Mouse (Mus musculus) liver, embryonic 14.5 days (tissue): Measurements from ENCODE around the gene Gpr4. TPM values are rescaled to one million over a fixed set of nuclear protein-coding genes. Genes with fewer than 3 reads are reported as not detected.

Source experiments
- ATAC-seq: fragments of 200-750 bp; cut with Nextera tagmentation; 2 replicates; pipeline ENCODE4 v1.8.0; 2017; ENCODE audit warnings: moderate number of reproducible peaks, mild to moderate bottlenecking, moderate library complexity; ENCODE audit not compliant: insufficient read depth
- DNase-seq, 3 experiments: peaks; one replicate each; pipeline ENCODE4 v3.0.0-alpha.2; 2012 to 2013; ENCODE audit warnings: low read depth in 3 of 3, low spot score in 3 of 3
- H3K27ac ChIP-seq: fragments of 300-500 bp; sonication (generic); 2 replicates; pipeline ENCODE4 v1.5.1; 2014; ENCODE audit warnings: moderate library complexity, mild to moderate bottlenecking, control low read depth, inconsistent platforms
- H3K27me3 ChIP-seq: fragments of 300-500 bp; sonication (generic); 2 replicates; pipeline ENCODE4 v1.6.1; 2014; ENCODE audit warnings: mild to moderate bottlenecking, low read length, moderate library complexity; ENCODE audit not compliant: control insufficient read depth, insufficient read depth
- H3K36me3 ChIP-seq: fragments of 300-500 bp; sonication (generic); replicated peaks from 2 replicates; pipeline ENCODE4 v1.6.1; 2014; ENCODE audit warnings: low read depth; ENCODE audit not compliant: control insufficient read depth, insufficient read depth
- H3K4me1 ChIP-seq, 2 experiments: fragments of 200-500 bp in 1 of 2; fragments of 300-500 bp in 1 of 2; sonication (generic) in 1 of 2; replicated peaks; 2 replicates each; pipeline ENCODE4 v1.6.1; 2012 to 2014; ENCODE audit warnings: antibody characterized with exemption in 1 of 2, inconsistent platforms in 1 of 2, low read length in 1 of 2; ENCODE audit not compliant: control insufficient read depth in 2 of 2, insufficient read depth in 2 of 2
- H3K4me2 ChIP-seq: fragments of 300-500 bp; sonication (generic); 2 replicates; pipeline ENCODE4 v1.6.1; 2014; ENCODE audit warnings: low read depth, mild to moderate bottlenecking, control low read depth, moderate library complexity
- H3K4me3 ChIP-seq, 2 experiments: fragments of 200-500 bp in 1 of 2; fragments of 300-500 bp in 1 of 2; sonication (generic) in 1 of 2; 2 replicates each; pipeline ENCODE4 v1.5.1; 2012 to 2014; ENCODE audit warnings: low read depth in 2 of 2, low read length in 2 of 2, mild to moderate bottlenecking in 2 of 2, control low read depth in 1 of 2, inconsistent platforms in 1 of 2, moderate library complexity in 1 of 2; ENCODE audit not compliant: insufficient read depth in 1 of 2
- H3K9ac ChIP-seq: fragments of 300-500 bp; sonication (generic); replicated peaks from 2 replicates; pipeline ENCODE4 v1.6.1; 2014; ENCODE audit warnings: mild to moderate bottlenecking, control low read depth, moderate library complexity
- H3K9me3 ChIP-seq: fragments of 300-500 bp; sonication (generic); 2 replicates; pipeline ENCODE4 v1.6.1; 2016; ENCODE audit warnings: low read length, mixed read lengths; ENCODE audit not compliant: control insufficient read depth
- CTCF ChIP-seq: IDR thresholded peaks from 2 replicates; pipeline ENCODE4 v1.5.1; 2016; ENCODE audit warnings: antibody characterized with exemption, low read depth, control low read depth
- EP300 ChIP-seq: IDR thresholded peaks from 2 replicates; pipeline ENCODE4 v1.6.1; 2016; ENCODE audit warnings: antibody characterized with exemption, low read depth
- WGBS: fragments of 180-500 bp; shearing (Covaris S2); extraction: QIAGEN DNeasy Blood & Tissue Kit; methylation state at CpG from one replicate; pipeline ENCODE4 v1.1.7; 2014; ENCODE audit not compliant: insufficient replicate concordance; 5-methylcytosine and 5-hydroxymethylcytosine counted together
- polyA plus RNA-seq, 2 experiments: library from polyadenylated mRNA; depleted of rRNA in 1 of 2; stranded (reverse) in 1 of 2; unstranded in 1 of 2; fragments of >200 nt; fragmentation: Nextera tagmentation in 1 of 2; extraction: Ambion mirVana in 1 of 2; gene quantifications; 2 replicates each; pipeline versions ENCODE4 v1.2.1 to v1.2.3; 2012 to 2014

Gene Gpr4
- polyA plus RNA-seq, 2 experiments, result 0.10 to 0.35 TPM

DNA sequence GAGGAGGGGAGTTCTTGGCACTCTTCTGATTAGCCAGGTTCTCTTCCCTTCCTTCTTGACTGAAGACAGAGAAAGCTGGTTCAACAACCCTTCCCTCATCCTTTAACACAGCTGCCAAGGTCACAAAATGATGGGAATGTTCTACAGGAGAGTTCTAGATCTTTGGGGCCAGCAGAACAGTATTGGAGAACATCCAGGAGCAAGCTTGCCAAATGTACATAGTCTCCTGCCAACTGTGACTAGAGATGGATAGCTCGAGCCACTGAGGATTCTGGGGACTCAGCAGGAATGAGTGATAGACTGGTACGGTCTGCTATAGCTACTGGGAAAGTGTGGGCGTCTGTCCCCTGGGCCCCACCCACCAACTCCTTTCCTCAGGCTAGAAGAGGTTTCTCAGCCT lies 46.0 kb downstream of the Gpr4 start:
- no peak for TF ChIP-seq EP300
- H3K27me3 ChIP-seq, result no peaks in the 10 kb centered on the region
- peaks cover 43% of the 10 kb centered on the region for H3K36me3 ChIP-seq
- peaks cover 13 to 16% of the 10 kb centered on the region in 2 experiments for H3K4me1 ChIP-seq
- no peaks in the 10 kb centered on the region for H3K9me3 ChIP-seq
- ATAC-seq (no peak), DNase-seq (no peak)
- peak overlapping the region; percentile 65 for H3K4me2 ChIP-seq
- 66% methylated on average over 3 of the region's 3 CpGs for WGBS
- no peak overlapping the region for H3K9ac ChIP-seq
- no peak overlapping the region for H3K4me3 ChIP-seq
- peak overlapping the region; percentile 2; the same call in 1 of the 2 replicates for H3K27ac ChIP-seq

DNA sequence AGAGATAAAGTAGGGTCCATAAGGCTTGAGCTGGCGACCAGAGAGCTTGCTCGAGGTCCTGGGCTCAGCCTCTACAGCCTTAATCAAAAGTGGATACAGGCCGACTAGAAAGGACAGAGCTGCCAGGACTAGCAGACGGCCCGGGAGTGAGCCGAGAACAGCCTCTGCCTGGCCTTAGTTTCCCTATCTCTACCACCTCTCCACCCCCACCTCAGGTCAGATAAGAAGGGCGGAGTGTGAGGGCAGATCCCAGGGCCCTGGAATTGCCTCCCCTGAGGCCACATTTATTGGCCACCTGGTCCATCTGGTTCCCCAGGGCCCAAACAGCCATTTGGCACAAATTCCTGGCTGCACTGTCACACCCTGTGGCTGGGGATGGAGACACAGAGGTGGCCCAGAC lies 52.8 kb downstream of the Gpr4 start:
- peak overlapping the region; percentile 62 for H3K27ac ChIP-seq
- WGBS, result 7% methylated on average over 7 of the region's 7 CpGs
- ATAC-seq (peak; percentile 82), DNase-seq (peak in 1 of 3 experiments; percentile 55)
- H3K4me2 ChIP-seq, result peak overlapping the region; percentile 72
- H3K36me3 ChIP-seq, result peaks cover 33% of the 10 kb centered on the region
- no peak for TF ChIP-seq EP300
- 0 out of 2 replicates have a peak, but pooled peaks have one; percentile 13 for TF ChIP-seq CTCF
- no peaks in the 10 kb centered on the region for H3K27me3 ChIP-seq
- peaks cover 50 to 54% of the 10 kb centered on the region in 2 experiments for H3K4me1 ChIP-seq
- H3K9ac ChIP-seq, result peak overlapping the region; percentile 52
- no peaks in the 10 kb centered on the region for H3K9me3 ChIP-seq
- peak overlapping the region; percentile 10 to 22; a peak in 3 of 4 replicates for H3K4me3 ChIP-seq

DNA sequence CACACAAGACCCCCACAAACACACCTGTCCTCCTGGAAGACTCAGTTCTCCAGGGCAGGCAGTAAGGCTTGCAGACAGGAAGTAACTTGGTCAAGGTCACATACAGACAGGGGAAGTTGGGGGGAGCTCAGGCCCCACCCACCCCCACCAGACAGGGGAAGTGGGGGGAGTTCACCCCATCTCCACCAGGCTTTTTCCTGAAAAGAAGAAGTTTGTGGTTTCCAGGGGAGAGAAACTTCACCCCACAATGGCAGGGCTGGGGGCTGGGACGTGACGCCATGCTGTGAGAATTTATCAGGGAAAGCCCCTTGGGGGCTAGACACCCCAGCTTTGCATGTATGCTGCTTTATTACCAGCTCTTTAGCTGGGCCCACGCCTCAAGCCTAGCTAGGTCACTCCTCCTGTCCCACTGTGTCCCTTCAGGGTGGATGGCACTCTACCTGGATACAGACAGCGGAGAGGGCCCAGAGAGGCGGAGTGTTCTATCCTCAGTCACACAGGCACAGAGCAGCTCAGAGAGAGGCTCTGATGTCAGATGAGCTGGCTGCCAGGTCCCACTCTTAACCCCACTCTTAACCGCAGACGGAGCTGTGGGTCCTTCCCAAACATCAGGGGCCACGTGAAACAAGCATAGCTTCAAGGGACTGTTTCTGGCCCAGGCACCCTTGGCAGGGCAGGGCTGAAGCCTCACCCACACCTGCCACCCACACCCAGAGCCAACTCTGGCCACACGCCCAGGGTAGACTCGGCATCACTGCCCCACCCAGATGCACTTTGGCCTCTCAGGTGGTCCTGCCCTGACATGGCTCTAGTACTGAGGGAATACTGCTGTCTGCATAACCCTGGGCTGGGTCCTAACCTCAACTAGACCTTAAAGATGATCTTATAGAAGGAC lies 53.8 kb downstream of the Gpr4 start:
- DNase-seq (no peak), ATAC-seq (no peak)
- Histone ChIP-seq H3K9ac (peak overlapping the region; percentile 52), H3K36me3 (peaks cover 27% of the 10 kb centered on the region), H3K27ac (peak overlapping the region; percentile 62), H3K4me1 (peaks cover 52 to 54% of the 10 kb centered on the region in 2 experiments), H3K9me3 (no peaks in the 10 kb centered on the region), H3K27me3 (no peaks in the 10 kb centered on the region), H3K4me3 (0 out of 4 replicates have a peak overlapping the region, but pooled peaks of 1 of the 2 experiments have one; percentile 3), H3K4me2 (peak overlapping the region; percentile 72)
- no peak for TF ChIP-seq EP300
- TF ChIP-seq CTCF, result no peak
- WGBS, result 31% methylated on average over 10 of the region's 10 CpGs

DNA sequence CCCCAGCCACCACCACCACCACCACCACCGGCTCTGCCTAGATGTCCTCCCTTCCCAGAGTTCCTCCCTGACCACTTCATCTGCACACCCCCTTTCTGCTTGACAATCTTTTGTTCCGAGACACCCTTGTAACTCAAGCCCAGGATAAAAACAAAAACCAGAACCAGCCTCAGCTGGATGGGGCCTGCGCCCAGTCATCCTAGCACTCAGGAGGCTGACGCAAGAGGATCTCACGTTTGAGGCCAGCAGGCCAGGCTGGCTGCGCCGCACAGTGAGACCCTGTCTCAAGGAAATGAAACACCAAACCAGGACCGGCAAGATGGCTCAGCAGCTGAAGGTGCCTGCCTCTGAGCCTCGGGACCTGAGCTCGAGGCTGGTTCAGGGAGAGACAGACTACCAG lies 54.7 kb downstream of the Gpr4 start:
- Histone ChIP-seq H3K27me3 (no peaks in the 10 kb centered on the region), H3K9ac (peak overlapping the region; percentile 2), H3K4me1 (peaks cover 52 to 54% of the 10 kb centered on the region in 2 experiments), H3K4me2 (peak overlapping the region; percentile 72), H3K9me3 (no peaks in the 10 kb centered on the region), H3K27ac (peak overlapping the region; percentile 62), H3K4me3 (0 out of 4 replicates have a peak overlapping the region, but pooled peaks of 1 of the 2 experiments have one; percentile 4), H3K36me3 (peaks cover 20% of the 10 kb centered on the region)
- WGBS, result 44% methylated on average over 10 of the region's 10 CpGs
- DNase-seq, result no peak
- no peak for TF ChIP-seq CTCF
- no peak for TF ChIP-seq EP300
- no peak for ATAC-seq

DNA sequence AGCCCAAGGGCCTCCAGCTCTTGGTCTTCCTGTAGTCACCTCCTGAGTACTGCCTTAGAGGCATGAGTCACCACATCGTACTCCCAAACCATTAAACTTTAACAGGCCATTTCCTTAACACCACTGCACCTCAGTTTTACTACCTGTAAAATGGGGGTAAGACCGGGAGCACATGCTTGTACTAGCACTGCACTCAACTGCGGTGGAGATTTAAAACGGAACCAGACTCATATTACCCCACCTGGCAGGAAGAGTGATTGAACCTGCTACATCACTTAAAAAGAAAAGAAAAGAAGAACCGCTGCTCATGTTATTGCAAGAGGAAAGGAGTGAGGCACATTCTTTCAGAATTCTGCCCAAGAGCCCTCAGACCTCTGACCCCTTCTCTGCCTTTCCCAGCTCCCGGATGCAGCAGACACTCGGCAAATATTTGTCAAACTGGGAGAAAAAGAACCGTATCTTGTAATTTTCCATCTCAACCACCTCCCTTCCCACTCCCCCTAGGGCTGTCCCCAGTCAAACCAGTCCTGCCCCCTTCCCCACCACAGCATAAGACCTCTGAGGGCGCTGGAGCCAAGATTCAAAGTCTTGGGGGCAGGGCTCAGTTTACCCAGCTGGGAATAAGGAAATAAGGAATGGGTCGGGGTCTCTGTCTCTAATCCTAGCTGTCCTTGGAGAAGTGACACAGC lies 56.8 kb downstream of the Gpr4 start:
- TF ChIP-seq EP300 (no peak), CTCF (no peak)
- Histone ChIP-seq H3K9me3 (no peaks in the 10 kb centered on the region), H3K4me3 (peak overlapping the region; percentile 93 to 98), H3K4me1 (peaks cover 56 to 58% of the 10 kb centered on the region in 2 experiments), H3K36me3 (peaks cover 4% of the 10 kb centered on the region), H3K4me2 (peak overlapping the region; percentile 100), H3K27me3 (no peaks in the 10 kb centered on the region), H3K27ac (peak overlapping the region; percentile 94), H3K9ac (peak overlapping the region; percentile 97)
- ATAC-seq (no peak), DNase-seq (no peak)
- WGBS, result 33% methylated on average over 10 of the region's 10 CpGs
